Mouse (Mus musculus) G1E (cell line): Measurements from ENCODE around the gene Zfp422. TPM values are rescaled to one million over a fixed set of nuclear protein-coding genes. Genes with fewer than 3 reads are reported as not detected.
"Not testable (repeated sequence)": the region's sequence is repeated elsewhere in the genome, so short reads cannot be mapped to it uniquely, and the experiment has no call there.

Source experiments
- ATAC-seq: 2 replicates; pipeline ENCODE4 v1.8.0; 2016; ENCODE audit warnings: mild to moderate bottlenecking; ENCODE audit not compliant: insufficient number of reproducible peaks, poor library complexity, low FRiP score, severe bottlenecking; ENCODE audit errors: extremely low read depth
- DNase-seq: peaks from one replicate; pipeline ENCODE4 v3.0.0; 2012; ENCODE audit warnings: low spot score
- H3K27me3 ChIP-seq: 2 replicates; pipeline ENCODE4 v1.6.1; 2012; ENCODE audit warnings: mild to moderate bottlenecking, low read length, inconsistent platforms; ENCODE audit not compliant: insufficient read depth
- H3K36me3 ChIP-seq: replicated peaks from 2 replicates; pipeline ENCODE3; 2012; ENCODE audit warnings: mild to moderate bottlenecking, inconsistent platforms
- H3K4me1 ChIP-seq: 2 replicates; pipeline ENCODE4 v1.6.1; 2012; ENCODE audit warnings: low read depth, low read length, inconsistent platforms, mixed read lengths; ENCODE audit not compliant: insufficient read depth
- H3K4me3 ChIP-seq: 2 replicates; pipeline ENCODE4 v1.5.1; 2012; ENCODE audit warnings: low read depth, mild to moderate bottlenecking, inconsistent platforms, low read length, moderate library complexity, mixed read lengths
- H3K9me3 ChIP-seq: replicated peaks from 2 replicates; pipeline ENCODE4 v1.6.1; 2012; ENCODE audit warnings: inconsistent platforms
- CTCF ChIP-seq: IDR thresholded peaks from 2 replicates; pipeline ENCODE4 v1.5.1; 2012; ENCODE audit warnings: low read depth, low read length, inconsistent platforms, mixed read lengths
- GATA1 ChIP-seq: IDR thresholded peaks from 2 replicates; pipeline ENCODE4 v1.6.1; 2012; ENCODE audit warnings: borderline replicate concordance, low read length, inconsistent platforms, mixed read lengths
- GATA2 ChIP-seq: IDR thresholded peaks from 2 replicates; pipeline ENCODE4 v1.6.1; 2012; ENCODE audit warnings: low read depth, low read length, inconsistent platforms, borderline replicate concordance
- POLR2AphosphoS5 ChIP-seq: IDR thresholded peaks from 2 replicates; pipeline ENCODE4 v1.6.1; 2012; ENCODE audit warnings: low read depth, low read length, inconsistent platforms; ENCODE audit not compliant: insufficient replicate concordance
- TAL1 ChIP-seq: conservative IDR thresholded peaks from 2 replicates; pipeline ENCODE4 v1.6.1; 2012; ENCODE audit warnings: low read depth, low read length, inconsistent platforms, mixed read lengths
- polyA plus RNA-seq: library from polyadenylated mRNA; stranded (reverse); fragments of >175 nt; gene quantifications from 2 replicates; pipeline ENCODE4 v1.2.3, GENCODE M21; 2012
- total RNA-seq, 2 experiments: library from RNA; stranded (forward) in 1 of 2; stranded (reverse) in 1 of 2; fragments of 200-1000 nt in 1 of 2; fragments of >200 nt in 1 of 2; fragmentation: Nextera tagmentation in 1 of 2; gene quantifications; 2 replicates each; pipeline ENCODE4 v1.2.3; 2014 to 2017

Zfp422 gene
- total and polyA plus RNA-seq, 3 experiments, result 0.11 TPM; not detected in 2

- H3K4me1 ChIP-seq, result no peaks in the 10 kb centered on the region
Observed at GRCm38 (mm10) chr6:116618073-116618472, 10.7 kb downstream of the Zfp422 start.

GRCm38 (mm10) chr6:116615719-116616118, 13.1 kb downstream of the Zfp422 start:
- Histone ChIP-seq H3K9me3 (no peaks in the 10 kb centered on the region; the same call in 1 of the 2 replicates), H3K27me3 (no peaks in the 10 kb centered on the region), H3K4me3 (no peak overlapping the region), H3K4me1 (no peaks in the 10 kb centered on the region), H3K36me3 (no peaks in the 10 kb centered on the region)
- ATAC-seq (no peak), DNase-seq (no peak)
- TF ChIP-seq GATA1 (no peak), GATA2 (no peak), POLR2AphosphoS5 (no peak), CTCF (no peak)

More at GRCm38 (mm10) chr6:116618073-116618472, 10.7 kb downstream of the Zfp422 start:
- Histone ChIP-seq H3K4me3 (no peak overlapping the region), H3K9me3 (peaks cover 10% of the 10 kb centered on the region), H3K36me3 (no peaks in the 10 kb centered on the region), H3K27me3 (no peaks in the 10 kb centered on the region)
- no peak for TF ChIP-seq CTCF
- no peak for TF ChIP-seq GATA2
- no peak for TF ChIP-seq TAL1
- TF ChIP-seq GATA1, result no peak
- TF ChIP-seq POLR2AphosphoS5, result no peak
- DNase-seq, result no peak
- ATAC-seq, result no peak

- Histone ChIP-seq H3K4me1 (no peaks in the 10 kb centered on the region), H3K36me3 (no peaks in the 10 kb centered on the region), H3K9me3 (no peaks in the 10 kb centered on the region), H3K27me3 (no peaks in the 10 kb centered on the region), H3K4me3 (no peak overlapping the region)
- DNase-seq, result no peak
- ATAC-seq, result no peak
- TF ChIP-seq CTCF (no peak), TAL1 (no peak), GATA2 (no peak), GATA1 (no peak), POLR2AphosphoS5 (no peak)
Observed at GRCm38 (mm10) chr6:116607230-116607629, 21.6 kb downstream of the Zfp422 start.

GRCm38 (mm10) chr6:116600969-116601368, 27.8 kb downstream of the Zfp422 start:
- not testable (repeated sequence) for H3K9me3 ChIP-seq, H3K4me3 ChIP-seq, ATAC-seq, H3K27me3 ChIP-seq, DNase-seq, H3K4me1 ChIP-seq, H3K36me3 ChIP-seq

GRCm38 (mm10) chr6:116584095-116584494, 44.7 kb downstream of the Zfp422 start, which contains the start of gene Olfr215:
Gene Olfr215, minus strand, starts transcription at chr6:116584195.
- TF ChIP-seq POLR2AphosphoS5, result no peak
- no peak for TF ChIP-seq GATA1
- no peak for TF ChIP-seq TAL1
- no peak for TF ChIP-seq CTCF
- Histone ChIP-seq H3K9me3 (no peaks in the 10 kb centered on the region), H3K27me3 (no peaks in the 10 kb centered on the region), H3K4me3 (no peak within 1 kb of the TSS), H3K36me3 (no peaks in the 10 kb centered on the region), H3K4me1 (no peaks in the 10 kb centered on the region)
- no peak for DNase-seq
- ATAC-seq, result no peak

Other genes with a start within 250 kb of the Zfp422 start
- 73.4 and 102 TPM in 2 replicates for gene Alox5, start 167.8 kb downstream of the Zfp422 start, total RNA-seq (2014; fragmentation: Nextera tagmentation)
- 87.0 and 92.5 TPM in 2 replicates for gene Alox5, start 167.8 kb downstream of the Zfp422 start, total RNA-seq (2017)
- gene Alox5, start 167.8 kb downstream of the Zfp422 start, polyA plus RNA-seq, result 22.3 and 24.0 TPM in 2 replicates
- not detected in 2 replicates for gene Olfr211, start 139.9 kb downstream of the Zfp422 start, total RNA-seq (2014; fragmentation: Nextera tagmentation)
- gene Olfr211, start 139.9 kb downstream of the Zfp422 start, total RNA-seq (2017), result 0.06 and 0.22 TPM in 2 replicates
- not detected in 2 replicates for gene Olfr211, start 139.9 kb downstream of the Zfp422 start, polyA plus RNA-seq
- 0.24 TPM in 1 of 2 replicates, not detected in the other for gene Olfr212, start 122.5 kb downstream of the Zfp422 start, total RNA-seq (2014; fragmentation: Nextera tagmentation)
- 0.06 and 0.27 TPM in 2 replicates for gene Olfr212, start 122.5 kb downstream of the Zfp422 start, total RNA-seq (2017)
- gene Olfr212, start 122.5 kb downstream of the Zfp422 start, polyA plus RNA-seq, result not detected in 2 replicates
- gene Olfr213, start 90.5 kb downstream of the Zfp422 start, total RNA-seq (2014; fragmentation: Nextera tagmentation), result not detected in 2 replicates
- 0.11 TPM in 1 of 2 replicates, not detected in the other for gene Olfr213, start 90.5 kb downstream of the Zfp422 start, total RNA-seq (2017)
- gene Olfr213, start 90.5 kb downstream of the Zfp422 start, polyA plus RNA-seq, result not detected in 2 replicates
- not detected in 2 replicates for gene Gm5580, start 77.9 kb downstream of the Zfp422 start, total RNA-seq (2014; fragmentation: Nextera tagmentation)
- gene Gm5580, start 77.9 kb downstream of the Zfp422 start, total RNA-seq (2017), result 0.52 and 0.82 TPM in 2 replicates
- 0.11 and 0.14 TPM in 2 replicates for gene Gm5580, start 77.9 kb downstream of the Zfp422 start, polyA plus RNA-seq
- not detected in 2 replicates for gene Olfr214, start 74.8 kb downstream of the Zfp422 start, total RNA-seq (2014; fragmentation: Nextera tagmentation)
- gene Olfr214, start 74.8 kb downstream of the Zfp422 start, total RNA-seq (2017), result 0.71 TPM in 1 of 2 replicates, not detected in the other
- not detected in 2 replicates for gene Olfr214, start 74.8 kb downstream of the Zfp422 start, polyA plus RNA-seq
- not detected in 2 replicates for gene Olfr215, start 44.8 kb downstream of the Zfp422 start, total RNA-seq (2014; fragmentation: Nextera tagmentation)
- gene Olfr215, start 44.8 kb downstream of the Zfp422 start, total RNA-seq (2017), result under 0.01 and 0.05 TPM in 2 replicates
- not detected in 2 replicates for gene Olfr215, start 44.8 kb downstream of the Zfp422 start, polyA plus RNA-seq
- gene Depp1, start 21.6 kb upstream of the Zfp422 start, total RNA-seq (2014; fragmentation: Nextera tagmentation), result not detected in 2 replicates
- gene Depp1, start 21.6 kb upstream of the Zfp422 start, total RNA-seq (2017), result 0.35 TPM in 1 of 2 replicates, not detected in the other
- gene Depp1, start 21.6 kb upstream of the Zfp422 start, polyA plus RNA-seq, result not detected in 2 replicates
- gene Rassf4, start 45.0 kb upstream of the Zfp422 start, total RNA-seq (2014; fragmentation: Nextera tagmentation), result not detected in 2 replicates
- 0.12 and 0.16 TPM in 2 replicates for gene Rassf4, start 45.0 kb upstream of the Zfp422 start, total RNA-seq (2017)
- gene Rassf4, start 45.0 kb upstream of the Zfp422 start, polyA plus RNA-seq, result not detected in 2 replicates
- gene Tmem72, start 87.9 kb upstream of the Zfp422 start, total RNA-seq (2014; fragmentation: Nextera tagmentation), result 0.30 and 0.34 TPM in 2 replicates
- gene Tmem72, start 87.9 kb upstream of the Zfp422 start, total RNA-seq (2017), result 0.11 and 0.12 TPM in 2 replicates
- under 0.01 TPM in 1 of 2 replicates, not detected in the other for gene Tmem72, start 87.9 kb upstream of the Zfp422 start, polyA plus RNA-seq